Mouse (Mus musculus): ENCODE measurements at regions not wholly inside any gene's neighbourhood (a gene's known extent, or its start where the extent isn't known, plus 50 kb on each side); places are given as distances from the start of the nearest gene placed in this dataset.

GRCm38 (mm10) chr13:70348456-70348855 is 289.0 kb downstream of the Ice1 start:
- TF ChIP-seq POLR2A (IDR thresholded peaks at IDR 0.05; ENCODE audit: control insufficient read depth, extremely low read depth, insufficient read depth, low read length, poor library complexity) (no peak), CTCF (IDR thresholded peaks at IDR 0.05; ENCODE audit: borderline replicate concordance, control insufficient read depth, extremely low read depth, insufficient read depth, low read length, poor library complexity) (no peak)
- Histone ChIP-seq H3K4me1 (replicated peaks; ENCODE audit: control insufficient read depth, insufficient read depth, low read length) (no peaks in the 10 kb centered on the region), H3K27ac (ENCODE audit: control insufficient read depth, insufficient read depth, low read length) (no peak overlapping the region), H3K4me3 (ENCODE audit: control insufficient read depth, insufficient read depth, low read length) (no peak overlapping the region), H3K36me3 (ENCODE audit: control insufficient read depth, insufficient read depth, low read length) (no peaks in the 10 kb centered on the region), H3K27me3 (ENCODE audit: control insufficient read depth, insufficient read depth, low read length) (no peaks in the 10 kb centered on the region)
- no peak for DNase-seq
- 90% methylated on average over 4 of the region's 4 CpGs for WGBS

GRCm38 (mm10) chr13:70348965-70349364 is 288.5 kb downstream of the Ice1 start:
- 65% methylated on average over 2 of the region's 2 CpGs for WGBS
- TF ChIP-seq POLR2A (IDR thresholded peaks at IDR 0.05; ENCODE audit: control insufficient read depth, extremely low read depth, insufficient read depth, low read length, poor library complexity) (no peak), CTCF (IDR thresholded peaks at IDR 0.05; ENCODE audit: borderline replicate concordance, control insufficient read depth, extremely low read depth, insufficient read depth, low read length, poor library complexity) (no peak)
- Histone ChIP-seq H3K27ac (ENCODE audit: control insufficient read depth, insufficient read depth, low read length) (no peak overlapping the region), H3K4me3 (ENCODE audit: control insufficient read depth, insufficient read depth, low read length) (no peak overlapping the region), H3K27me3 (ENCODE audit: control insufficient read depth, insufficient read depth, low read length) (no peaks in the 10 kb centered on the region), H3K4me1 (replicated peaks; ENCODE audit: control insufficient read depth, insufficient read depth, low read length) (no peaks in the 10 kb centered on the region), H3K36me3 (ENCODE audit: control insufficient read depth, insufficient read depth, low read length) (no peaks in the 10 kb centered on the region)
- DNase-seq = no peak

DNA sequence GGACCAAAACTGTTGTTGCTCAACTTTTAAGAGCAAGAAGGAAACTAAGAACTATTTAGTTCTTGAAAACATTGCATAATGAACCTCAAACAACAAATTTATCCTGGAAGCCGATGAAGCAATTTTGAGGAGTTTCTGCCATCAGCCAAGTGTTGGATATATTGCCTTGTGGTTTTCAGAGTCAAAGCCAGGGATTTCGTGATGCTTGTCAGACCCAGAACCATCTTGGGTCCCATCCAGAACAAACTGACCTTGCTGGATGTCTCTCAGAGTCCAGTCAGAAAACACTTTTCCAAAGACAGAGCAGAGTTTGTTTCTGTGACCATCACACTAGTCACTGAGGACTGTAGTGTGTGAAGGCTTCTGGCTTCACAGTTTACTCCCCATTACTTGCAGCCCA is 267.8 kb downstream of the Ice1 start:
- Histone ChIP-seq H3K4me3 (ENCODE audit: control insufficient read depth, insufficient read depth, low read length) (no peak overlapping the region), H3K4me1 (replicated peaks; ENCODE audit: control insufficient read depth, insufficient read depth, low read length) (no peaks in the 10 kb centered on the region), H3K36me3 (ENCODE audit: control insufficient read depth, insufficient read depth, low read length) (no peaks in the 10 kb centered on the region), H3K27ac (ENCODE audit: control insufficient read depth, insufficient read depth, low read length) (no peak overlapping the region), H3K27me3 (ENCODE audit: control insufficient read depth, insufficient read depth, low read length) (no peaks in the 10 kb centered on the region)
- 76% methylated on average over 2 of the region's 2 CpGs for WGBS
- TF ChIP-seq CTCF (IDR thresholded peaks at IDR 0.05; ENCODE audit: borderline replicate concordance, control insufficient read depth, extremely low read depth, insufficient read depth, low read length, poor library complexity) (no peak), POLR2A (IDR thresholded peaks at IDR 0.05; ENCODE audit: control insufficient read depth, extremely low read depth, insufficient read depth, low read length, poor library complexity) (no peak)
- DNase-seq = no peak

DNA sequence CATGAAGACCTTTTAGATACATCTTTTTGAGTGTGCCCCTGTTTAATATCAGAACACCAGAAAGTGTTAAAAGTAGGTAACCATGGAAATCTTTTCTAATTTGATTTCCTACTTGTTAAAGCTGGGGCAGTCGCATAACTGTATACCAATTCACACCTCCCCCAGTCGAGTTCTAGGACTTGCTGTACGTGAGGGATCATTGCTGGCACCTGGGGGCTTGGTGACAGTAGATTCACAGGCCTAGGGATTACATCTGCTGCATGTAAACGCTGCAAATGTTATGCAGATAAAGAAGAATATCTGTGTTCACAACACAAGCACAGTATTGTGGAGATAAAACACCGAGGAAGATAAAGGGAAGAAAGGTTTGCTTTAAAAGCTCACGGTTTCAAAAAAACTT is 256.7 kb downstream of the Ice1 start:
- H3K27me3 ChIP-seq (ENCODE audit: control insufficient read depth, insufficient read depth, low read length) = no peaks in the 10 kb centered on the region
- WGBS = 73% methylated on average over 6 of the region's 6 CpGs

DNA sequence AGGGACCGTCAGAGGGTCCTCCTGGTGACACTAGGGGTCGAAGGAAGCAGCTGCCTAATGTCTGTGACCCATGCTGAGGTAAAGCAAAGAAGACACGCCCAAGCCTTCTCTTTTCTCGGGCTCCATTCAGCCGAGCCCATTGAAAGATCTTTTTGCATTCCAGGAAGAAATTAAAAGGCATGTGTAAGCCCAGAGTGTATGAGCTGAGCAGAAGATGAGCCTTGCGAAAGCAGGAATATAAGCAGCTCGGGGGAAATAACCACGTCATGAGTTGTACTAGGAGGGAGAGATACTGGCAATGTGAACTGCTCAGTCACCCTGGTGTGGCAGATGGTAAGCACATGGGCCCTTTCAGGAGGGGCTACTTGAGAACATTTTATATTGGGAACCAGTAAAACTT is 252.1 kb downstream of the Ice1 start:
- H3K27me3 ChIP-seq (ENCODE audit: control insufficient read depth, insufficient read depth, low read length) = no peaks in the 10 kb centered on the region
- whole genome bisulfite sequencing = 76% methylated on average over 8 of the region's 8 CpGs

More for the DNA sequence above, 256.7 kb downstream of the Ice1 start:
- no peaks in the 10 kb centered on the region for H3K36me3 ChIP-seq (ENCODE audit: control insufficient read depth, insufficient read depth, low read length)
- H3K4me3 ChIP-seq (ENCODE audit: control insufficient read depth, insufficient read depth, low read length) = no peak overlapping the region
- DNase-seq = no peak
- no peaks in the 10 kb centered on the region for H3K4me1 ChIP-seq (replicated peaks; ENCODE audit: control insufficient read depth, insufficient read depth, low read length)
- H3K27ac ChIP-seq (ENCODE audit: control insufficient read depth, insufficient read depth, low read length) = no peak overlapping the region
- TF ChIP-seq CTCF (IDR thresholded peaks at IDR 0.05; ENCODE audit: borderline replicate concordance, control insufficient read depth, extremely low read depth, insufficient read depth, low read length, poor library complexity) (no peak), POLR2A (IDR thresholded peaks at IDR 0.05; ENCODE audit: control insufficient read depth, extremely low read depth, insufficient read depth, low read length, poor library complexity) (no peak)

GRCm38 (mm10) chr13:70412788-70413187 is 224.6 kb downstream of the Ice1 start:
- TF ChIP-seq POLR2A (IDR thresholded peaks at IDR 0.05; ENCODE audit: control insufficient read depth, extremely low read depth, insufficient read depth, low read length, poor library complexity) (no peak), CTCF (IDR thresholded peaks at IDR 0.05; ENCODE audit: borderline replicate concordance, control insufficient read depth, extremely low read depth, insufficient read depth, low read length, poor library complexity) (no peak)
- no peaks in the 10 kb centered on the region for H3K36me3 ChIP-seq (ENCODE audit: control insufficient read depth, insufficient read depth, low read length)
- H3K27me3 ChIP-seq (ENCODE audit: control insufficient read depth, insufficient read depth, low read length) = no peaks in the 10 kb centered on the region
- DNase-seq = no peak
- WGBS = 77% methylated on average over 1 of the region's 1 CpGs
- H3K4me3 ChIP-seq (ENCODE audit: control insufficient read depth, insufficient read depth, low read length) = no peak overlapping the region
- no peak overlapping the region for H3K27ac ChIP-seq (ENCODE audit: control insufficient read depth, insufficient read depth, low read length)
- no peaks in the 10 kb centered on the region for H3K4me1 ChIP-seq (replicated peaks; ENCODE audit: control insufficient read depth, insufficient read depth, low read length)

More for the DNA sequence above, 252.1 kb downstream of the Ice1 start:
- no peak for DNase-seq
- Histone ChIP-seq H3K36me3 (ENCODE audit: control insufficient read depth, insufficient read depth, low read length) (no peaks in the 10 kb centered on the region), H3K4me3 (ENCODE audit: control insufficient read depth, insufficient read depth, low read length) (no peak overlapping the region), H3K27ac (ENCODE audit: control insufficient read depth, insufficient read depth, low read length) (no peak overlapping the region), H3K4me1 (replicated peaks; ENCODE audit: control insufficient read depth, insufficient read depth, low read length) (no peaks in the 10 kb centered on the region)
- TF ChIP-seq POLR2A (IDR thresholded peaks at IDR 0.05; ENCODE audit: control insufficient read depth, extremely low read depth, insufficient read depth, low read length, poor library complexity) (no peak), CTCF (IDR thresholded peaks at IDR 0.05; ENCODE audit: borderline replicate concordance, control insufficient read depth, extremely low read depth, insufficient read depth, low read length, poor library complexity) (no peak)

GRCm38 (mm10) chr13:70418156-70418555 is 219.3 kb downstream of the Ice1 start:
- Histone ChIP-seq H3K27me3 (ENCODE audit: control insufficient read depth, insufficient read depth, low read length) (no peaks in the 10 kb centered on the region), H3K4me1 (replicated peaks; ENCODE audit: control insufficient read depth, insufficient read depth, low read length) (no peaks in the 10 kb centered on the region), H3K27ac (ENCODE audit: control insufficient read depth, insufficient read depth, low read length) (no peak overlapping the region), H3K4me3 (ENCODE audit: control insufficient read depth, insufficient read depth, low read length) (no peak overlapping the region), H3K36me3 (ENCODE audit: control insufficient read depth, insufficient read depth, low read length) (no peaks in the 10 kb centered on the region)
- no peak for TF ChIP-seq POLR2A (IDR thresholded peaks at IDR 0.05; ENCODE audit: control insufficient read depth, extremely low read depth, insufficient read depth, low read length, poor library complexity)
- no peak for TF ChIP-seq CTCF (IDR thresholded peaks at IDR 0.05; ENCODE audit: borderline replicate concordance, control insufficient read depth, extremely low read depth, insufficient read depth, low read length, poor library complexity)
- no peak for DNase-seq
- 82% methylated on average over 2 of the region's 2 CpGs for WGBS
